Mouse (Mus musculus) heart, adult 2 months (tissue): ENCODE measurements at regions not wholly inside any gene's neighbourhood (a gene's known extent, or its start where the extent isn't known, plus 50 kb on each side); places are given as distances from the start of the nearest gene placed in this dataset.

Experiments used
- CTCF ChIP-seq: fragments of 200-600 bp; IDR thresholded peaks from 2 replicates; pipeline ENCODE4 v1.8.1; 2022; ENCODE audit warnings: antibody characterized with exemption, mild to moderate bottlenecking, moderate library complexity
- POLR2A ChIP-seq: fragments of 200-500 bp; IDR thresholded peaks from 2 replicates; pipeline ENCODE4 v1.6.1; 2011; ENCODE audit warnings: mild to moderate bottlenecking, low read depth, low read length, control low read depth; ENCODE audit not compliant: insufficient read depth

GRCm38 (mm10) chr8:86212461-86212860 is 368.0 kb downstream of the Abcc12 start:
- TF ChIP-seq CTCF, result no peak
- no peak for TF ChIP-seq POLR2A
